Mouse (Mus musculus): ENCODE results near the gene Nup210. TPM values are rescaled to one million over a fixed set of nuclear protein-coding genes. Genes with fewer than 3 reads are reported as not detected.

Gene Nup210
- 10 to 100 TPM; 18.8 to 31.7 TPM for total RNA-seq (2021)
- long read RNA-seq, experiment 1, full-length matches to known transcripts, result 14 of 25 reads
- long read RNA-seq, experiment 1, partial matches to known transcripts, result 9 of 25 reads
- long read RNA-seq, experiment 1, other reads (novel, unspliced or antisense), result 2 of 25 reads
- long read RNA-seq, experiment 2, full-length matches to known transcripts, result 12 of 30 reads
- long read RNA-seq, experiment 2, partial matches to known transcripts, result 13 of 30 reads
- long read RNA-seq, experiment 2, other reads (novel, unspliced or antisense), result 5 of 30 reads

- Histone ChIP-seq H3K27ac (peak within 1 kb of the TSS; percentile 91), H3K4me3 (peak within 1 kb of the TSS; percentile 91)
- intact Hi-C loops (cut with DNase I), result loop anchor here (5.0 kb wide), 1 partner anchor 39 kb away; no protein-coding TSS in a partner anchor
- DNase-seq, result peak; percentile 97
- peak; percentile 75 for TF ChIP-seq CTCF (IDR thresholded peaks at IDR 0.05)
These were observed at the start of gene Nup210 for GRCm38 (mm10) chr6:91116244-91117145. Gene Nup210 (minus strand): TSS chr6:91116829.

- TF ChIP-seq CTCF (IDR thresholded peaks at IDR 0.05), result peak; percentile 99
- intact Hi-C loops (cut with DNase I), result loop anchor here (2.0 to 5.0 kb wide), 2 partner anchors 116 to 247 kb away; partner anchors contain the start of gene Wnt7a
- Histone ChIP-seq H3K4me3 (no peak overlapping the region), H3K27ac (no peak overlapping the region)
- peak; percentile 76 for DNase-seq
These were observed 48.6 kb upstream of the Nup210 start for GRCm38 (mm10) chr6:91165210-91165609.

- H3K27ac ChIP-seq, result no peak overlapping the region
- DNase-seq, result no peak
- H3K4me3 ChIP-seq, result no peak overlapping the region
- TF ChIP-seq CTCF (IDR thresholded peaks at IDR 0.05), result no peak
- intact Hi-C loops (cut with DNase I), result loop anchor here (2.0 kb wide), 1 partner anchor 116 kb away; no protein-coding TSS in a partner anchor
These were observed 48.0 kb upstream of the Nup210 start for GRCm38 (mm10) chr6:91164584-91164983.

GRCm38 (mm10) chr6:91163195-91163911, 46.7 kb upstream of the Nup210 start:
- Histone ChIP-seq H3K27ac (no peak overlapping the region), H3K4me3 (no peak overlapping the region)
- DNase-seq, result no peak
- intact Hi-C loops (cut with DNase I), result no loop called here
- no peak for TF ChIP-seq CTCF (IDR thresholded peaks at IDR 0.05)

- intact Hi-C loops (cut with DNase I), result no loop called here
- Histone ChIP-seq H3K4me3 (no peak overlapping the region), H3K27ac (no peak overlapping the region)
- DNase-seq, result no peak
- no peak for TF ChIP-seq CTCF (IDR thresholded peaks at IDR 0.05)
These were observed 45.7 kb upstream of the Nup210 start for GRCm38 (mm10) chr6:91162314-91162713.

- Histone ChIP-seq H3K4me3 (no peak overlapping the region), H3K27ac (no peak overlapping the region)
- TF ChIP-seq CTCF (IDR thresholded peaks at IDR 0.05), result no peak
- DNase-seq, result no peak
- intact Hi-C loops (cut with DNase I), result no loop called here
These were observed 45.0 kb upstream of the Nup210 start for GRCm38 (mm10) chr6:91161506-91162235.

GRCm38 (mm10) chr6:91160976-91161375, 44.3 kb upstream of the Nup210 start:
- Histone ChIP-seq H3K4me3 (no peak overlapping the region), H3K27ac (no peak overlapping the region; the same call in 1 of the 2 replicates)
- no peak for DNase-seq
- intact Hi-C loops (cut with DNase I), result no loop called here
- no peak for TF ChIP-seq CTCF (IDR thresholded peaks at IDR 0.05)

GRCm38 (mm10) chr6:91160399-91160798, 43.8 kb upstream of the Nup210 start:
- Histone ChIP-seq H3K4me3 (no peak overlapping the region), H3K27ac (peak overlapping the region; percentile 57)
- no peak for TF ChIP-seq CTCF (IDR thresholded peaks at IDR 0.05)
- intact Hi-C loops (cut with DNase I), result no loop called here
- peak; percentile 92 for DNase-seq

- peak overlapping the region; percentile 28; the same call in 1 of the 2 replicates for H3K27ac ChIP-seq
- no peak for DNase-seq
- no peak for TF ChIP-seq CTCF (IDR thresholded peaks at IDR 0.05)
- intact Hi-C loops (cut with DNase I), result no loop called here
- H3K4me3 ChIP-seq, result no peak overlapping the region
These were observed 42.4 kb upstream of the Nup210 start for GRCm38 (mm10) chr6:91159047-91159446.

- intact Hi-C loops (cut with DNase I), result no loop called here
- no peak for TF ChIP-seq CTCF (IDR thresholded peaks at IDR 0.05)
- H3K4me3 ChIP-seq, result peak overlapping the region; percentile 88
- peak overlapping the region; percentile 83 for H3K27ac ChIP-seq
- no peak for DNase-seq
These were observed 40.6 kb upstream of the Nup210 start for GRCm38 (mm10) chr6:91157237-91157570.

- peak within 1 kb of the TSS; percentile 88 for H3K4me3 ChIP-seq
- intact Hi-C loops (cut with DNase I), result no loop called here
- no peak for TF ChIP-seq CTCF (IDR thresholded peaks at IDR 0.05)
- DNase-seq, result peak; percentile 95
- H3K27ac ChIP-seq, result peak within 1 kb of the TSS; percentile 83
These were observed 40.1 kb upstream of the Nup210 start, which contains the start of gene Hdac11 for GRCm38 (mm10) chr6:91156554-91157236. Gene Hdac11 (plus strand): TSS chr6:91156665.
